Mouse (Mus musculus): ENCODE measurements around the gene Pparg. TPM values are rescaled to one million over a fixed set of nuclear protein-coding genes. Genes with fewer than 3 reads are reported as not detected.

The Pparg gene
- polyA plus RNA-seq, 1 experiment: 12.6 TPM

GRCm38 (mm10) chr6:115527418-115527817, 166.7 kb downstream of the Pparg start:
- Histone ChIP-seq H3K79me3 (ENCODE audit: low read depth) (no peaks in the 10 kb centered on the region), H3K27me3 (ENCODE audit: control insufficient read depth, insufficient read depth, insufficient read length) (no peaks in the 10 kb centered on the region), H3K4me3 (ENCODE audit: insufficient read depth, poor library complexity, severe bottlenecking) (no peak overlapping the region), H3ac (ENCODE audit: control insufficient read depth, insufficient read length, low read depth) (no peak overlapping the region), H3K79me2 (ENCODE audit: control insufficient read depth, insufficient read depth) (no peaks in the 10 kb centered on the region), H3K36me3 (ENCODE audit: control insufficient read depth, insufficient read depth) (no peaks in the 10 kb centered on the region)
- TF ChIP-seq MYOD1 (IDR thresholded peaks at IDR 0.05; ENCODE audit: control insufficient read depth, insufficient read length, low read depth) (peak; percentile 19), CTCF (IDR thresholded peaks at IDR 0.05; ENCODE audit: control insufficient read depth, insufficient read depth, insufficient read length) (no peak)

GRCm38 (mm10) chr6:115528372-115528771, 167.6 kb downstream of the Pparg start:
- Histone ChIP-seq H3K79me2 (ENCODE audit: control insufficient read depth, insufficient read depth) (no peaks in the 10 kb centered on the region), H3K36me3 (ENCODE audit: control insufficient read depth, insufficient read depth) (no peaks in the 10 kb centered on the region), H3K79me3 (ENCODE audit: low read depth) (no peaks in the 10 kb centered on the region), H3K4me3 (ENCODE audit: insufficient read depth, poor library complexity, severe bottlenecking) (no peak overlapping the region), H3ac (ENCODE audit: control insufficient read depth, insufficient read length, low read depth) (no peak overlapping the region), H3K27me3 (ENCODE audit: control insufficient read depth, insufficient read depth, insufficient read length) (no peaks in the 10 kb centered on the region)
- TF ChIP-seq MYOD1 (IDR thresholded peaks at IDR 0.05; ENCODE audit: control insufficient read depth, insufficient read length, low read depth): no peak
- no peak for TF ChIP-seq FOSL1 (IDR thresholded peaks at IDR 0.05; ENCODE audit: insufficient read depth, low read length, poor library complexity, severe bottlenecking)
- no peak for TF ChIP-seq USF1 (IDR thresholded peaks at IDR 0.05; ENCODE audit: low read depth)
- TF ChIP-seq CTCF (IDR thresholded peaks at IDR 0.05; ENCODE audit: control insufficient read depth, insufficient read depth, insufficient read length): no peak
- TF ChIP-seq MAX (IDR thresholded peaks at IDR 0.05): no peak
- no peak for TF ChIP-seq CEBPB (IDR thresholded peaks at IDR 0.05; ENCODE audit: low read depth)
- no peak for TF ChIP-seq MYOG (IDR thresholded peaks at IDR 0.05; ENCODE audit: control insufficient read depth, extremely low read depth, insufficient read length)

GRCm38 (mm10) chr6:115534617-115535016, 173.9 kb downstream of the Pparg start:
- Histone ChIP-seq H3K79me3 (ENCODE audit: low read depth) (no peaks in the 10 kb centered on the region), H3K36me3 (ENCODE audit: control insufficient read depth, insufficient read depth) (no peaks in the 10 kb centered on the region), H3K27me3 (ENCODE audit: control insufficient read depth, insufficient read depth, insufficient read length) (no peaks in the 10 kb centered on the region), H3K4me3 (ENCODE audit: insufficient read depth, poor library complexity, severe bottlenecking) (no peak overlapping the region), H3ac (ENCODE audit: control insufficient read depth, insufficient read length, low read depth) (no peak overlapping the region), H3K79me2 (ENCODE audit: control insufficient read depth, insufficient read depth) (no peaks in the 10 kb centered on the region)
- TF ChIP-seq MYOG (IDR thresholded peaks at IDR 0.05; ENCODE audit: control insufficient read depth, extremely low read depth, insufficient read length) (no peak), CTCF (IDR thresholded peaks at IDR 0.05; ENCODE audit: control insufficient read depth, insufficient read depth, insufficient read length) (no peak), USF1 (IDR thresholded peaks at IDR 0.05; ENCODE audit: low read depth) (peak; percentile 82), FOSL1 (IDR thresholded peaks at IDR 0.05; ENCODE audit: insufficient read depth, low read length, poor library complexity, severe bottlenecking) (no peak), MAX (IDR thresholded peaks at IDR 0.05) (peak; percentile 32), CEBPB (IDR thresholded peaks at IDR 0.05; ENCODE audit: low read depth) (no peak), MYOD1 (IDR thresholded peaks at IDR 0.05; ENCODE audit: control insufficient read depth, insufficient read length, low read depth) (no peak)

- no peaks in the 10 kb centered on the region for H3K79me3 ChIP-seq (ENCODE audit: low read depth)
- TF ChIP-seq CTCF (IDR thresholded peaks at IDR 0.05; ENCODE audit: control insufficient read depth, insufficient read depth, insufficient read length): no peak
- no peak for TF ChIP-seq MYOD1 (IDR thresholded peaks at IDR 0.05; ENCODE audit: control insufficient read depth, insufficient read length, low read depth)
- no peak for TF ChIP-seq FOSL1 (IDR thresholded peaks at IDR 0.05; ENCODE audit: insufficient read depth, low read length, poor library complexity, severe bottlenecking)
- no peak for TF ChIP-seq MYOG (IDR thresholded peaks at IDR 0.05; ENCODE audit: control insufficient read depth, extremely low read depth, insufficient read length)
- no peak for TF ChIP-seq USF1 (IDR thresholded peaks at IDR 0.05; ENCODE audit: low read depth)
- no peak for TF ChIP-seq CEBPB (IDR thresholded peaks at IDR 0.05; ENCODE audit: low read depth)
- no peak for TF ChIP-seq MAX (IDR thresholded peaks at IDR 0.05)
- H3ac ChIP-seq (ENCODE audit: control insufficient read depth, insufficient read length, low read depth): no peak overlapping the region
- no peaks in the 10 kb centered on the region for H3K27me3 ChIP-seq (ENCODE audit: control insufficient read depth, insufficient read depth, insufficient read length)
- no peaks in the 10 kb centered on the region for H3K79me2 ChIP-seq (ENCODE audit: control insufficient read depth, insufficient read depth)
- H3K4me3 ChIP-seq (ENCODE audit: insufficient read depth, poor library complexity, severe bottlenecking): no peak overlapping the region
- no peaks in the 10 kb centered on the region for H3K36me3 ChIP-seq (ENCODE audit: control insufficient read depth, insufficient read depth)
These were observed 175.4 kb downstream of the Pparg start for GRCm38 (mm10) chr6:115536169-115536568.

- peak overlapping the region; percentile 31 for H3ac ChIP-seq (ENCODE audit: control insufficient read depth, insufficient read length, low read depth)
- H3K27me3 ChIP-seq (ENCODE audit: control insufficient read depth, insufficient read depth, insufficient read length): no peaks in the 10 kb centered on the region
- H3K36me3 ChIP-seq (ENCODE audit: control insufficient read depth, insufficient read depth): no peaks in the 10 kb centered on the region
- no peaks in the 10 kb centered on the region for H3K79me2 ChIP-seq (ENCODE audit: control insufficient read depth, insufficient read depth)
- H3K79me3 ChIP-seq (ENCODE audit: low read depth): no peaks in the 10 kb centered on the region
- TF ChIP-seq MYOD1 (IDR thresholded peaks at IDR 0.05; ENCODE audit: control insufficient read depth, insufficient read length, low read depth) (no peak), CTCF (IDR thresholded peaks at IDR 0.05; ENCODE audit: control insufficient read depth, insufficient read depth, insufficient read length) (peak; percentile 81)
- no peak overlapping the region for H3K4me3 ChIP-seq (ENCODE audit: insufficient read depth, poor library complexity, severe bottlenecking)
These were observed 178.1 kb downstream of the Pparg start for GRCm38 (mm10) chr6:115538645-115539429.

Other genes starting within 250 kb of the Pparg start
- gene Syn2, start 226.0 kb upstream of the Pparg start, polyA plus RNA-seq (2012; fragmentation: generic; extraction: Trizol): 0.12 TPM
- not detected for gene Gm17482, start 133.6 kb upstream of the Pparg start, polyA plus RNA-seq (2012; fragmentation: generic; extraction: Trizol)
- gene Timp4, start 108.7 kb upstream of the Pparg start, polyA plus RNA-seq (2012; fragmentation: generic; extraction: Trizol): 0.01 TPM
- 16.8 TPM for gene Tsen2, start 183.7 kb downstream of the Pparg start, polyA plus RNA-seq (2012; fragmentation: generic; extraction: Trizol)
- gene Mkrn2os, start 231.6 kb downstream of the Pparg start, polyA plus RNA-seq (2012; fragmentation: generic; extraction: Trizol): 0.01 TPM
- gene Mkrn2, start 241.0 kb downstream of the Pparg start, polyA plus RNA-seq (2012; fragmentation: generic; extraction: Trizol): 14.8 TPM